Mouse (Mus musculus): Measurements from ENCODE around the gene Homer2.

The Homer2 gene

DNA sequence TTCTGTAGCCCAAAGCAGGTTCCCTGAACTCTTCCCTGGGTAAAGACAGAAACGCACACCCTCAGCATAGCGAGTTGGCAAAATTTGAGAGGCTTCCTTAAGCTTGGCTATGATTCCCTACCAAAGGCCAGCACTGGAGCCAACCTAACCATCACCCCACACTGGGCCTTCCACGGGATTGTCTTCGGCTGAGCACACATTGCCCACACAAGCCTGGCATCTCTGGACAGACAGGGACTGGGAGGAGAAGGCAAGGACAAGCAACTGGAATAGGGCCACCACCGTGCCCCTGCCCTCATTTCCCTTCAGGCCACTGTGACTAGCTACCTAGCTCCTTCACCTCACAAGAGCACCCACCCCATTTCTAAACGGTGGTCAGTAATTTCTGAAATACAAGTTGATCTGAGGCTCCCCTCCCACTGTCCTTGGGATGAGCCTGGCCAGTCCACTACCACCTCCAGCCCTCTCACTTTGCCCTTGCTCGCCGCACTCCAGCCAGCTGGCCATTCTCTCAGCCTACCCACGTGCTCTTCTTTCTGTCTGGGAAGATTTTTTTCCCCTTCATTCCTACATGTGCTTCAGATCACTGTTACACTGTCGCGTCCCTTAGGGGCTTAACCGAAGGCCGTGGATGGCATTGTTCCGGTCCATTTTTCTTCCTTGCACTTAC, at the start of gene Homer2:
Gene Homer2 (minus strand): TSS at position 57 of the 670 bp plus-strand sequence.
- no peak for DNase-seq (ENCODE audit: low read depth)

DNA sequence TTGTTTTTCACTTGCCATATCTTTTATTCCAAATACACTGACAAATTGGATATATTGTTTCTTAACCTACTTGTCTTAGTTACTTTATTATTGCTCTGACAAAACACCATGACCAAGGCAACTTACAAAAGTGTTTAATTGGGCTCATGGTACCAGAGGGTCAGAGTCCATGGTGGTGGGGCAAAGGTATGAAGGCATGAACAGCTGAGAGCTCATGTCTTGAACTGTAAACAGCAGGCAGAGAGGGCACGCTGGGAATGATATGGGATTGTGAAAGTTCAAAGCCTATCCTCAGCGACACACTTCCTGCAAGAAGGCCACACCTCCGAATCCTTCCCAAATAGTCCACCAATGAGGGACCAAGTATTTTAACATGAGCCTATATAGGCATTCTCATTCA, 40.6 kb upstream of the Homer2 start:
- no peak for DNase-seq (ENCODE audit: low read depth)

DNA sequence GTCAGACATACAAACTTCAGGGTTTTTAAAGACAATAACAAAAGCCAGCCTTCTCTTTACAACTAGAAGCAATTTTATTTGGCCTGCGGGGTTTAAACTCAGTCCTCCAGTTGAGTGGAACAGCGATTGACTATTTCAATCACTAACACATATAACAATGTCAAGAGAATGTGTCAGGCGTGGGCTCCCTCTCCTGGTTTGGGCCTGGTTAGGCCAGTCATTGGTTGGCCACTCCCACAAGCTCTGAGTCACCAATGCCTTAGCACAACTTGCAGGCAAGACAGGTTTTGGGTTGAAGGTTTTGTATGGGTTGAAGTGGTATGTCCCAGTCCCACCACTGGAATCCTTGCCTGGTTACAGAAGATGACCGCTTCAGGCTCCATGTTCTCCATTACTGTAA, 36.8 kb upstream of the Homer2 start:
- DNase-seq (ENCODE audit: low read depth) = peak; percentile 86

DNA sequence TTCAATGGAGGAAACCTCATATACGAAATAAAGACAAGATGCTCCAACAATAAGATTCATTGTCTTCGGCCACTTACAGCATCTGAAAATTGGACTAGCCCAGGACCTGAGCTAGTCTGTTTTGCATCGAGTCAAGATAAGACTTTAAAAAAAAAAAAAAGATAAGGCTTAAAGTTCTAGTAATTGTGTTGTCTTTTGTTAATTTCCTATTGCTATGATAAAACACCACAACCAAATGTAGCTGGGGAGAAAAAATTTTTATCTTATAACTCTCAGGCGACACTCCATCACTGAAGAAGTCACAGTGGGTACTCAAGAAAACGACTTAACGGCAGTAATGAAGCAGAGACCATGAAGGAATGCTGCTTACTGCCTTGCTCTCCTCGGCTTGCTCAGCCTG, 32.7 kb upstream of the Homer2 start:
- no peak for DNase-seq (ENCODE audit: low read depth)

DNA sequence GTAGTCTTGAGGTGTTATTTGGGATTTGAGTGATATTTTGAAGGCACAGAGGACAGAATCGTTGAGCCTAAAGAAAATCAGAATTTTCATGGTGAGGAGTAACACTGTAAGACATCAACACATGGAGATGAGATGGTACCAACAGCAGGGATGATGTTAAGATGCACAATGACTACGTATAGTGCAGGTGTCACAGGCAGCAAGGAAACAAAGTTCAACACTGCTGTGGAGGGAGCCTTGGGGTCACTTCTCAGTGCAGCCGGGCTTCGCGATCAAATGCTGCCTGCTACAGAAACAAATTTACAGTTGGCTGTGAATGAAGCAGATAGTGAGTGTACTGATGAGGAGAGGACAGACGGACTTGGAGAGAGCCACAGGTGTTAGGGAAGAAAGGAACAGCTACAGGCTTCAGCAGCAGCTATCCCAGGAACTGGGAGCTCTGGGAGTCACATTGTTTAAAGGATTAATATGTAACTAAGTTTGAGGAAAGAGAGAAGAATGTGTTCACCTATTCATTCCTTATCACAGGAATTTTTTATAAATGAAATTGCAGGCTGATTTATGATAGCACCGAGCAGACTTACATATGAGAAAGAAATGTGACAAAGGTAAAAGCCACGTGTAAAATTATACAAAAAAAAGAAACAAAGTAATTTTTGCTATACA, 31.5 kb upstream of the Homer2 start:
- DNase-seq (ENCODE audit: low read depth) = no peak

DNA sequence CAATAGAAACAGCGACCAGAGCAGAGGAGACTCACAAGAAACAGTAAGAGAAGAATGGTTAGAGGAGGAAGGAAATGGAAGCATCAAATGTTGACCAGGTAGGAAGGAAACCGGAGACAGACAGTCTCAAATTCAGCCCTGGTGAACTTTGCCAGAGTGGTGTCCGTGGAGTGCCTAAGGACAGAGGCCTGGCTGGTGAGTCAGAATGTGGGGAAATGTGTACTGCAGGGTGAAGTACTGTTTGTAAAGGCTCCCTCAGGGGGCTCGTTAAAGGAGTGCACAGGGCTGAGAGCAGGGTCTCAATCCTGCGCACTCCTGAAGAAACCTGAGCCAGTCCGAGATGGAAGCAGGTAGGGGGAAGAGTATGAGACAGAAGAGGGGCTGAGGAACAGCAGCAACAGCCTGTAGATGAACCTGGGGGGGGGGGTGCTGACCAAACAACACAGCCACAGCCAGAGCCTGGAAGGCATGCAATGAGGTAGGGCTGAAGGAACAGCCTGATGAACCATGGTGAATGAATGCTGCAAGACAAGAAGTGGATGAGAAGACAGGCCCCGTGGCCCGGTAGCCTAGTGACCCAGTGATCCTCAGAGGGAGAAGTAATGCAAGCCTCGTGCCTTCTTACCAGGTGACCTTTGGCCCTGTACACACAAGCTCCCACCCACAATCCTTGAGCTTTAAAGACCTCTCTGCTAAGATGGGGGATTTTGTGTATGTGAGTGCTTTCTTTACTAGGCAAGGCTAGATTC, 28.1 kb upstream of the Homer2 start:
- peak; percentile 17 for DNase-seq (ENCODE audit: low read depth)

DNA sequence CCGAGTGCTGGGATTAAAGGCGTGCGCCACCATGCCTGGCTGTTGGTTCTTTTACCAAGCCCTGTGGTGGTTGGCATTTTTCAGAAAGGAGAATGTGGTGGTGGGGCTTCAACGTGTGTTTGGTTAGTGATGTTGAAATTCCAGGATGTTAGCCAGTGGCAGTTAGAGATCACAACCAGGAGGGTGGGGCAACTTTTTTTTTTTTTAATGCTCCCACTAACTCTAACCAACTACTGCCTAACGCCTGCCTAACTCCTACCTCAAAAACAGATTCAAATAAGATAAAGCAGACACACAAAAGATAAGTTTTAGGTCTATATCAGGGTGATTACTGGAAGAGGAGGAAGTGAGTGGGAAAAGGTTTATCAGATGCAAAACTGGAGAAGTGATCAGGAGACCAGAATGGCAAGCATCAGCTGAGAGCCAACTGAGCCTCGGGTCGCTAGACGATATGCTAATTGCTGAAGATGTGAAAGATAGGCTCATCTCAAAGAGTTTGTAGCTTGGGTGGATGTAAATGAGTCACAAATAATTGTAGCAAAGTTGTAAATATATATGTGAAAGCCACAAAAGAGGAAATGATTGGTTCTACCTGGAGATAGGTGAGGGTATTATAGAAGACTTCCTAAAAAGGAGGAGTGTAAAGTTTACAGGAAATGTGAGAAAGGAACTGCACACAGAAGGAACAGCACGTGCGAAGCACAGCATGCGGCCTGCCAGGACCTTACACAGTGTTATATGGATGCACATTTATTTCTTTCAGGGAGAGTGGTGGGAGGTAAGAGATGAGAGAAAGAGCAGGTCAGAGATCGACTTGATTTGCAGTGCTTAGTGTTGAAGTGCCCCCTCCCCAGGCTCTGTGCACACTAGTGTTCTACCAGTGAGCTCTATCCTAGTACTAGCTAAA, 25.1 kb upstream of the Homer2 start:
- DNase-seq (ENCODE audit: low read depth) = no peak

DNA sequence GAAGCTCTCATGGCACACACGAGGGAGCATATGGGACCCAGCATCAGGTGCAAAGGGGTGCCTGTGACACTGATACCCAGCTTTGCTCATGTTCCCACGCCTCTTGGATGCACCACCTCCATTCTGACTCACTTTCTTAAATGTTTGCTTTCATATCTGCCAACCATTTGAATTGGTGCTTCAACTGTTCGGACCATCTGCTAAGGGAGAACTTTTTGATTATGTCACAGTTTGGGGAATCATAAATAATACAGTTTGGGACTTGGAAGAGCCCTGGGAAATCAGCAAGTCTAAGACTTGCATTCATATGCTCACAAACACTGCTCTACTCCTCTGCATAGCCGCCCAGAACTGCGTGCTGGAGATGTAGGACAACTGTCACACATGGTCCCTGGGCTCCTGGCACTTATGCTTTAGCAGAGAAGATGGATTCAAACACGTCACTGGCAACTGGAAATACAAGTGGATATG, 23.9 kb upstream of the Homer2 start:
- no peak for DNase-seq (ENCODE audit: low read depth)

DNA sequence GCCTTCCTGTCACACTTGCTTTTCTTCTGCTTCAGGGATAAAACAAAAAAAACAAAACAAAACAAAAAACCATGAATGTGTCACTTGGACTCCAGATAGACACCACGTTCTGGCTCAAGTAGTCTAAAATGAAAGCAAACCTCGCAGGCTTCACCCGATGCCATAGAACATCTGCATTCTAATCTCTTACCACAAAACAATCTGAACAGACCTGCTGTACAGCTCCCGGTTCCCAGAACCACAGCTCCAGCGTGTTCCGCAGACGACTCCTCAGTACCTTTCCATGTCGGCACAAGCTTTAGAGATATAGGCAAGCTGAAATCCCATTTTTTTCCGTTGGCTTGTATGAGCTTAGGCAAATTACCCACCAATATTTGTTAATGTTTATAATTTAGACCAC, 22.5 kb upstream of the Homer2 start:
- DNase-seq (ENCODE audit: low read depth) = no peak

DNA sequence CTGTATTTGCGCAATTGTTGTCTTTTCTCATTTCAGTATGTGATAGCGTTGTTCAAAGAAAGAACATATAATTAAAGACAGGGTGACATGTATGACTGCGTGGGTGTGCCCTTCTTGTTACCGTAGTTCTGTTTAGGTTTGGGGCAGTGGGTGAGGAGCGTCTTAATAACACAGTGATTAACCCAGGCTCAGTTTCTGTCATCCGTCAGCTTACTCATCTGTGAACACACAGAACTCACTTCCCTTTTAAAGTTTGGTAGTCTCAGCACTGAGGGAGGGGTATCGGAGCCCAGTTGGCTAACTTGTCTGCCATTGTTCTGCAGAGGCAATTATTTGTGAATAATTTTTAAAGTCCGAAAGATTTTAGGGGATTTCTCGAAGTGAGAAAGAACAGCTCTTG, 20.4 kb upstream of the Homer2 start:
- no peak for DNase-seq (ENCODE audit: low read depth)

DNA sequence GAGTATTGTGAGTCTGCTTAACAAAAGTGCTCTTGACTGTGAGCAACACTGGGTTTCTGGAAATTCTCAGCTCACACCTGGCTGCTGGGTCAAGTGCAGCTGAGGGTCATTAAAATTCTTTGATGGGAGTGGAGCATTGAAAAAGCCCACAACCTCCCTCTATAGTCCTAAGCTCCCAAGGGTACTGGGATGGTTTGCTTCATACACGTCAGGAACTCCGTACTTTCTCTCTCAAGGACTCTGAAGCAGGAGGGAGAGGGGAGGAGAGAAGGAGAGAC, 19.3 kb upstream of the Homer2 start:
- no peak for DNase-seq (ENCODE audit: low read depth)

DNA sequence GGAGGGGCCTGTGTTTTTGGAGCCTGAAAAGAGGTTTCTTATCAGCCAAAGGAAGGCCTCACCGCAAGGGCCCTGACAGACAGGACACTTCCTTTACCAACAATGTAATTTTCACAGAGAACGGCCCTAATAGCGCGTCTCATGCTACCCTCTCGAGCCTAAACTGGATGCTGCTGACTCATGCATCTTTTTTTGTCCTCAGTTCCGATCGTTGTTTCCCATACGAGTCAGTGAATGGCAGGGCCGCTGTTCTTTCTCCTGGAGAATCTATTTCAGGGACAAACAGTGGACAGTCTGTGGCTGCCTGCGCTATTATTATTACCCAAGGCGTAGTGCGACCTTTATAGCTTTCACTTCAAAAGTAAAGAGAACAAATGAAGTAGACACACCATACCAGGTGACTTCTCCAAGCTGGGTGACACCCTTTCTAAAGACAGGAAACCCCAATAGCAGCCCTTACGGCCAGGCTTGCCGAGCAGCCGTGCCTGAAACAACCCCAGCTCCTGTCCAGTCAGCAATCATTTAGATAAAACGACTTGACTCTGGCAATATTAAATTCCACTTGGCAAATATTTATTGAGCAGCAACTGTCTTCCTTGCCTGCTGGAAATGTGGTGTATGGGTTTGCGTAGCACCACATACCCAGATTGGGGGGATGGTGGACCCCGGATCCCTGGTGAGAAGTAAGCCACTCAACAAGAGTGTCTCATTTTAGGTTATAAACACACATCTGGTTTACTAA, 18.8 kb upstream of the Homer2 start:
- DNase-seq (ENCODE audit: low read depth) = no peak

DNA sequence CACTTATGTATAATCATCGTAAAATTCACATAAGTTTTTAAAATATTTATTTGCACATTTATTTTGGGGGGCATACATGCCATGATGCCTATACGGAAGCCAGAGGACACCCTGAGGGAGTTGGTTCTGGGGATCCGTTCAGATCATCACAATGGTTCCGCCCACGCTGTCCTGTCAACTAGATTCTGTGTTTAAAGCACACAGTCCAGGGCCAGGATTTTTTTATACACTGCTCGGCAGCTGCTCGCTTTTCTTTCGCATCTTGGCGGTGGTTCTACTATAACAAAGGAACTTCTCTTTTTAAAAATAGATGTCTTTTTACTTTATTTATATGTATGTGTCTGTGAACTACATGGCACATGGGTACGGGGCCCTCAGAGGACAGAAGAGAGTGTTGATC, 16.5 kb upstream of the Homer2 start:
- no peak for DNase-seq (ENCODE audit: low read depth)

DNA sequence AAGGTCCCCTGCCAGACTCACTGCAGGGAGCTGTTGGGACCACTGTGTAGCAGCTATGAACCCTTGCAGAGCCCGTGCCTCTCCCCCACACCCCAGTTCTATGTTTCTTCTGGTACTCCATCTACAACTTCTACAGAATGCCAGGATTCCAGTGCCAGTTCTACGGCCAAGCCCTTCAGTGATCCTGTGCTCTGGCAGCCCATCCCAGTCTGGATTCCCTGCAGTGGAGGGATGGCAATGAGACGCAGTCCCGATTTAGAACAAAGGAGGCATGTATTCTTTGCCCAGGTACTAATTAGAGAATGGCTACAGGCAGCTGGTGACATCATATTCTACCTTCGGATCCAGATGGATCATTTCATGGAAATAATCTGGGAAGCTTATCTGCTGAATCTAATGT, 13.9 kb upstream of the Homer2 start:
- no peak for DNase-seq (ENCODE audit: low read depth)

DNA sequence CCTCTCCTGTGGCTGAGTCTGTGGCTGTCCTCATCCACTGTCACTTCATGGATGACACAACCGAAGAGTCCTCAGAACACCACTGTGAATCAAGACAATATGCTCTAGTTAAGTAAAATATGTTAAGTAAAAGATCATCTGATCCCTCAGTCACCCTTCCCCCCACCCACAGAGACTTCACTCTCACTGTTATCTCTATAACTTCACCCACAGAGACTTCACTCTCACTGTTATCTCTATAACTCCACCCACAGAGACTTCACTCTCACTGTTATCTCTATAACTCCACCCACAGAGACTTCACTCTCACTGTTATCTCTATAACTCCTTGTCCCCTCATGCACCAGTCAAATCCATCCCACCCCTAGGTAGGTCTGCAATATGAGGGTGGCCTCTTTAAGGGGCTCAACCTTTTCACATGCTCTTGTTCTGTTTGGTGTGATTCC, 11.9 kb upstream of the Homer2 start:
- DNase-seq (ENCODE audit: low read depth) = no peak

DNA sequence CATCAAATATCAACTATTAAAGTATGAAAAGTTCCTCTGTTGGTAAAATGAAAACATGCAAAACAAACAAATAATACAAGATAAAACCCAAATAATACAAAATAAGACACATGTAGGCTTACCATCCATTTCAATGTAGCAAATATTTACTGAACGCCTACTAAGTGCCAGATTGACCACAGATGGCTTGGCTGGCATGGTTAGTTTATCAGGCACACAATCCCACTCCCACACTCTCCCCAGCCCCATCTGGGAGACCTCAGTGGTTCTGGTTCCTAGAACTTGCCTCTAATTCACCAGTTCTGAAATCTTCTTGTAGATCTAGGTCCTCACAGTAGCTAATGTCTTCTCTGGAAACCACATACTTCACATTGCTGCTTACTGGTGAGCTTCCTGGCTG, 11.3 kb upstream of the Homer2 start:
- no peak for DNase-seq (ENCODE audit: low read depth)

DNA sequence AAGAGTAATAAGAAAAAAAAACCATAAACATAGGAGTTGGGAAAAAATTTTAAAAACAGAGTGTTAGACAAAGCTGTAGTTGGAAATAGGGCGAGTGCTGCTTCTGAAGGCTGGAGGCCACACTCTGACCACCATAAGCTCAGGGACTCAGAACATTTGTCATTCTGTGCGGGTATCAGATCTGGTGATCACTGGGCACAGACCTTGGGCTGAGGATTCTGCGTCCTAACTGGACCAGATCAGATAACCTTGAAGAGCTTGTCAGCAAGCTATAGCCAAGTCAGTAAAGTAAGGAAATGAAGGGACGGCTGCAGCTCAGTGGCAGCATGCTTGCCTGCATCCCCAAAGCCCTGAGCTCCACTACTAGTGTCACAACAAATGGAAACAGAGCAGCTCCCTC, 2.8 kb upstream of the Homer2 start:
- no peak for DNase-seq (ENCODE audit: low read depth)

DNA sequence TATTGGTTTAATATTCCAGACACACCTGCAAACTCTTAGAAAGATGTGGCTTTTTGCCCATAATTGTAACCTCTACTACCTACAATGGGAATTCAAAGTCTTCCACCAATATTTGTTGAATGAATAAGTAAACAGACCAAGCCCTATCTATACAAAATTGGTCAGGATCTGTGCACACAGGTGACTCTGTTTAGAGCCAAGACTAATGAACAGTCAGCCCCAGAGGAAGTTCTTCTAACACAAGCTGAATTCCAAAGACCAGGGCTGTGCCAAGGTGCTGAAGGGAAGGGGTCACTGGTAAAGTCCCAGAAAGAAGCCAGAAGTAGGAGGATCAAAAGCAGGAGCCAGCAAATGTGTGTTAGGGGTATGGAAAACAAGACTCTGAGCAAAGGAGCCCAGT, 838 bp upstream of the Homer2 start:
- DNase-seq (ENCODE audit: low read depth) = no peak

DNA sequence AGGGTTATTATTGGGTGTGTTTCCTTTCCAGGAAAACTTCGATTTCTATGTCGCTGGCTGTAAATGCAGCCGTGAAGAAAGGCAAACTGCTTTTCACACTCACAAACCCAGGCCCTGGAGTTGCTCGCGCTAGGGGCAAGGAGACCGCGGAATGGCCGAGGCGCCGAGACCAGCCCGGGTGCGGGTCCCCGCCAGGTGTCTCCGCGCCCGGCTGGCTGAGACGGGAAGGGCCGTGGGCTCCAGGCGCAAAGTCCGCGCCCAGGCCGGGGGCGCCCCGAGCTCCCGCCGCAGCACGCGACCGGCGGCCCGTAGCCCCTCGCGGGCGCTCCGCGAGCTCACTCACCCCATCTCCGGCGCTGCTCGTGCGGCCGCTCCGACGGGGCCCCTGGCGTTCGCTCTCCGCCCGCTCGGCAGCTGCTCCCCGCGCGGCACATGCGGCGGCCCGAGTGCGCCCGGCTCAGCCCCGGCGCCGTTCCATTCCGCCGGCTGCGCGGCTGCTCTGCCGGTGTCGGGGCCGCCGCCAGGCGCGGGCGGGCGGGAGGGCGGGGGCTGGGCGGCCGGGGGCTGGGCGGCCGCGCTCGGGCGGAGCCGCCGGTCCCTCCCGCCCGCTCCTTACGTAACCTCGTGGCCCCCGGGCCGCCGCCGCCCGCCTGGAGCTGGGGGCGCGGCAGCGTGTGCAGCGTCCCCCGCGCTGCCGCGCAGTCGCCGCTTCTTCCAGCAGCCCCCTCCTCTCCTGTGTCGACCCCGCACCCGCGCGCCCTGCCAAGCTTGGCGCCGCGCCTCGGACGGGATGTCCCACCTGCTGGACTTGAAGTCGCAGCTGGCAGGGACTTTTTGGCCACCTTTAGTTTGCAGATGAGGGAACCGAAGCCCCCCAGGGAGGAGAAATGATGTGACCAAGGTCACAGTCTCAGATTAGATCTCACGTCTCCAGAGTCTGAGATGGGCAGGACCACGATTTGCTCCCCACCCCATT, 623 bp downstream of the Homer2 start:
- DNase-seq (ENCODE audit: low read depth) = no peak

DNA sequence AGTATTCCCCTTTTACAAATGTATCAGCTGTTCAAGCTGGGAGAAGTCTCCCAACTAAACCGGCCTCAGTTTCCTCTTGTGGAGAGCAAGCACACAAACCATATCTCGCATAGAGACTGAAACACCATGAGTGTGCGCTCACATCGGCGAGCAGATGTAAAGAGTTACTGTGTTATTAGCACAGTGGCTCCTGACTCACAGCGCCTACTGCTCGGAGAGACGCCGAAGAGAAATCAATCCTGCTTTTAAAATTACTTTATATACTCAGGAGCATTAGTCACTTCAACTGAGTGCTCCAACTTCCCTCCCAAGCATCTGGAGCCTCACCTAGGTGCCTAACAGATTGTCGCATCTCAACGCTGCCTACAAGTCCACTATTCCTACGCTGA, 1.3 kb downstream of the Homer2 start:
- DNase-seq (ENCODE audit: low read depth) = no peak

All from NIH3T3 (cell line).